Mouse (Mus musculus) liver, postnatal 0 days (tissue): ENCODE measurements around the gene Atp23.
"Not testable (repeated sequence)": the region's sequence is repeated elsewhere in the genome, so short reads cannot be mapped to it uniquely, and the experiment has no call there.

Experiments
- CTCF ChIP-seq: sonication (generic); IDR thresholded peaks from 2 replicates; pipeline ENCODE4 v1.5.1; 2016; ENCODE audit warnings: antibody characterized with exemption, low read depth
- EP300 ChIP-seq: IDR thresholded peaks from 2 replicates; pipeline ENCODE4 v1.6.1; 2016; ENCODE audit warnings: antibody characterized with exemption, low read depth, mild to moderate bottlenecking

DNA sequence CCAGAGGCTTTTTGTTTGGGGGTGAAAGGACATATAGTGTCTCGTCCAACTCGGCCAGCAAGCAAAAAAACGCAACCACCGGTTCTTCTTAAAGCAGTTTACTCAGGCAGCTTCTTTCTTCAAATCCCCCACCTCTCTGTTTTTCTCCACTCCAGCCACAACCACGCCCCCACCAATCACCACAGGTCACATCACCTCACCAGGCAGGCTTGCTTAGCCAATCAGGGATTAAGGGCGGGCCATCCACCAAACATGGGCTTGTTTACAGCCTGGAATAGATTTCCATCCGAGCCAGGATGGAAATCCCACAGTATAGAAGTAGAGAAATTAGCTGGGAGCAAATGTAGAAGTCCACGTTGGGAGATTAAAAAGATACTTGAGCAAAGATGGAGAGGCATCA is 74.9 kb downstream of the Atp23 start:
- not testable (repeated sequence) for TF ChIP-seq EP300, CTCF
